Mouse (Mus musculus): ENCODE data around the gene Sgcd. TPM values are rescaled to one million over a fixed set of nuclear protein-coding genes. Genes with fewer than 3 reads are reported as not detected.

Gene Sgcd
- polyA plus RNA-seq, 1 experiment, result 7.2 TPM

DNA sequence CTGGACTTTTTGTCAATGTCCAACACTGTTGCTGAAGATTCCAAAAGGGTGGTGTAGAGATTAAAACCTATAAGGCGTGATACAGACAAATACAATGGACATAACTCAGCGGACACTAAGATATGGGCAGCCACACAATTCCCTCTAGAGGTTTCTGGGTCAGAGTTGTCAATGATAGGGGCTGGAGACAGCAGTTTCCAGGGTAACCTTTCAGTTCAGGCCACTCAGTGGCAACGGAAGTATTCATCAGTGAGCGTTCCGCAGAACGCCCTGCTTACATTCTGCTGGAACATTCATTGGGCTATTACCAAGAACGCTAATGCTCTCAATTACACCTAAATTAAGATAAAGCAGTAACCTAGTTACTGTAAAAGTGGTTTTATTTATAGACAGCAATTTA is 738.5 kb downstream of the Sgcd start:
- no peak for TF ChIP-seq REST (IDR thresholded peaks at IDR 0.05; ENCODE audit: insufficient read depth, insufficient read length)
- no peak for TF ChIP-seq MYOG (IDR thresholded peaks at IDR 0.05; ENCODE audit: control insufficient read depth in 1 of 3, insufficient read depth in 1 of 3, insufficient read length in 2 of 3, low read depth in 2 of 3)
- TF ChIP-seq USF1 (IDR thresholded peaks at IDR 0.05; ENCODE audit: low read depth), result no peak
- no peak for TF ChIP-seq TCF12 (IDR thresholded peaks at IDR 0.05; ENCODE audit: insufficient read depth, poor library complexity, severe bottlenecking)
- TF ChIP-seq E2F4 (IDR thresholded peaks at IDR 0.05; ENCODE audit: insufficient read depth), result no peak
- no peak for TF ChIP-seq CEBPB (IDR thresholded peaks at IDR 0.05; ENCODE audit: insufficient read depth, poor library complexity, severe bottlenecking)
- TF ChIP-seq MYOD1 (IDR thresholded peaks at IDR 0.05; ENCODE audit: control insufficient read depth in 1 of 3, insufficient read length in 2 of 3, low read depth in 2 of 3), result no peak
- H3K4me3 ChIP-seq, result no peak overlapping the region
- H3ac ChIP-seq (ENCODE audit: control insufficient read depth, insufficient read length), result no peak overlapping the region
- H3K4me2 ChIP-seq (ENCODE audit: low read depth), result no peak overlapping the region
- no peaks in the 10 kb centered on the region for H3K36me3 ChIP-seq (ENCODE audit: control insufficient read depth, insufficient read depth)
- no peaks in the 10 kb centered on the region for H3K27me3 ChIP-seq (ENCODE audit: control insufficient read depth, insufficient read depth, insufficient read length)
- H3K79me2 ChIP-seq (ENCODE audit: control insufficient read depth, insufficient read depth), result no peaks in the 10 kb centered on the region

DNA sequence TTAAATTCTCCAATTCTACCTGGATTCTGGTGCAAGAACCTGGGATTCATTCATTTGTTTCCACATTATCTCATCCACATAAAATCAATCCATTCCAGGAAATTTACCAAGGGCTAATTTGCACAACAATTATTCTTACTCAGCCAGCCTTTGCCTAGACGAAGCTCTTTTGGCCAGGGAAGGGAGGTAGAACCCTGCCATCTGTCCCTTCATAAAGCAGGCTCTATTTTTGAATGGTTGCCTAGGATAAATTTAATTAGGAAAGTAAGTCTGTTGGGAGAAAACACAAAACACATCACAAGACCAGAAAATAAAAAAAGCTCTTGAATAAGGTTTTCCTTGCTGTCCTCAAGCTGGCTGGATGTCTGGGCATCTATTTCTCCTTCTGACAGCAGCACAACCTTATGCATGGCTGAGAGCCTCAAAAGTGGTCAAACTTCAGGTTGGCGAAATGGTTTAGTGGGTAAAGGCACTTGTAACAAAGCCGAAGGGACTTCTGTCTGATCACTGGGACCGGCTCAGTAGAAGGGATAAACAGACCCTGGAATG is 740.4 kb downstream of the Sgcd start:
- no peak overlapping the region for H3K4me3 ChIP-seq
- H3K79me2 ChIP-seq (ENCODE audit: control insufficient read depth, insufficient read depth), result no peaks in the 10 kb centered on the region
- no peak overlapping the region for H3ac ChIP-seq (ENCODE audit: control insufficient read depth, insufficient read length)
- no peaks in the 10 kb centered on the region for H3K36me3 ChIP-seq (ENCODE audit: control insufficient read depth, insufficient read depth)
- H3K27me3 ChIP-seq (ENCODE audit: control insufficient read depth, insufficient read depth, insufficient read length), result no peaks in the 10 kb centered on the region
- TF ChIP-seq USF1 (IDR thresholded peaks at IDR 0.05; ENCODE audit: low read depth) (no peak), MYOD1 (IDR thresholded peaks at IDR 0.05; ENCODE audit: control insufficient read depth in 1 of 3, insufficient read length in 2 of 3, low read depth in 2 of 3) (no peak), POLR2A (IDR thresholded peaks at IDR 0.05; ENCODE audit: insufficient read length, low read depth) (no peak), TCF3 (IDR thresholded peaks at IDR 0.05; ENCODE audit: insufficient read length, low read depth) (no peak), REST (IDR thresholded peaks at IDR 0.05; ENCODE audit: insufficient read depth, insufficient read length) (no peak), SRF (IDR thresholded peaks at IDR 0.05; ENCODE audit: control insufficient read depth, insufficient read length, low read depth) (no peak), CEBPB (IDR thresholded peaks at IDR 0.05; ENCODE audit: insufficient read depth, poor library complexity, severe bottlenecking) (no peak), POLR2AphosphoS2 (IDR thresholded peaks at IDR 0.05; ENCODE audit: insufficient read length, low read depth) (no peak), E2F4 (IDR thresholded peaks at IDR 0.05; ENCODE audit: insufficient read depth) (no peak), TCF12 (IDR thresholded peaks at IDR 0.05; ENCODE audit: insufficient read depth, poor library complexity, severe bottlenecking) (no peak), MYOG (IDR thresholded peaks at IDR 0.05; ENCODE audit: control insufficient read depth in 1 of 3, insufficient read depth in 1 of 3, insufficient read length in 2 of 3, low read depth in 2 of 3) (no peak), MAX (IDR thresholded peaks at IDR 0.05; ENCODE audit: low read depth) (no peak)
- H3K4me2 ChIP-seq (ENCODE audit: low read depth), result no peak overlapping the region

DNA sequence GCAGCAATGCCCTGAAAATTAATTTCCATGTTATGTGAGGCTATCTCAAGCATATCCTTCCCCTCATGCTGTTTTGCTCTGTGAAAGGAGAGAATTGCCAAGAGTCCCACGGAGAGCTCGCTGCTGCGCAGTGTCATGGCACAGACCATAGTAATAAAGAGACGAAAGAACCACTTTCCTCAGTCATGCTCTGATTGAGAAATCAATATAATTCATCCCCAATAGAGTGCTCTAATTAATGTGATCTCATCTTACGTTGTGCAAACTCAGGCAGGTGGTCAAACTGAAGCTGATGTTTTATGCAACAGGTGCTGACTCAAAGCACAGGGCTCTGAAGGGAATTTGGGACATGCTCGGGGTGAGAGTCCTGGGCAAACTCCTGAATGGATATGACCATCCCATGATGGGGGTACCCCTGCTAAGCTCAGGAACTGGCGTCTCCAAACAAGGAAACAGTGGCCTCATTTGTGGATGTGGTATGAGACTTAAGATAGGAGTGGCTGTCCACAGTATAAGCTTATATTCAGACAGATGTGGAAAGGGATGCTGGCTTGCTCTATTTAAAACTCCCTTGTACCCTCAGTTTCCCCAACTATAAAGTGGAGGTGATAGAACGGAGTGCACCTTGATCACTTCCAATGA is 740.9 kb downstream of the Sgcd start:
- no peaks in the 10 kb centered on the region for H3K36me3 ChIP-seq (ENCODE audit: control insufficient read depth, insufficient read depth)
- no peak overlapping the region for H3ac ChIP-seq (ENCODE audit: control insufficient read depth, insufficient read length)
- no peaks in the 10 kb centered on the region for H3K79me2 ChIP-seq (ENCODE audit: control insufficient read depth, insufficient read depth)
- no peak overlapping the region for H3K4me2 ChIP-seq (ENCODE audit: low read depth)
- H3K4me3 ChIP-seq, result no peak overlapping the region
- no peaks in the 10 kb centered on the region for H3K27me3 ChIP-seq (ENCODE audit: control insufficient read depth, insufficient read depth, insufficient read length)
- no peak for TF ChIP-seq SRF (IDR thresholded peaks at IDR 0.05; ENCODE audit: control insufficient read depth, insufficient read length, low read depth)
- TF ChIP-seq POLR2A (IDR thresholded peaks at IDR 0.05; ENCODE audit: insufficient read length, low read depth), result no peak
- TF ChIP-seq CEBPB (IDR thresholded peaks at IDR 0.05; ENCODE audit: insufficient read depth, poor library complexity, severe bottlenecking), result no peak
- no peak for TF ChIP-seq E2F4 (IDR thresholded peaks at IDR 0.05; ENCODE audit: insufficient read depth)
- TF ChIP-seq REST (IDR thresholded peaks at IDR 0.05; ENCODE audit: insufficient read depth, insufficient read length), result no peak
- no peak for TF ChIP-seq MAX (IDR thresholded peaks at IDR 0.05; ENCODE audit: low read depth)
- TF ChIP-seq TCF12 (IDR thresholded peaks at IDR 0.05; ENCODE audit: insufficient read depth, poor library complexity, severe bottlenecking), result no peak
- no peak for TF ChIP-seq MYOG (IDR thresholded peaks at IDR 0.05; ENCODE audit: control insufficient read depth in 1 of 3, insufficient read depth in 1 of 3, insufficient read length in 2 of 3, low read depth in 2 of 3)
- TF ChIP-seq TCF3 (IDR thresholded peaks at IDR 0.05; ENCODE audit: insufficient read length, low read depth), result no peak
- no peak for TF ChIP-seq USF1 (IDR thresholded peaks at IDR 0.05; ENCODE audit: low read depth)
- no peak for TF ChIP-seq POLR2AphosphoS2 (IDR thresholded peaks at IDR 0.05; ENCODE audit: insufficient read length, low read depth)
- TF ChIP-seq MYOD1 (IDR thresholded peaks at IDR 0.05; ENCODE audit: control insufficient read depth in 1 of 3, insufficient read length in 2 of 3, low read depth in 2 of 3), result no peak

DNA sequence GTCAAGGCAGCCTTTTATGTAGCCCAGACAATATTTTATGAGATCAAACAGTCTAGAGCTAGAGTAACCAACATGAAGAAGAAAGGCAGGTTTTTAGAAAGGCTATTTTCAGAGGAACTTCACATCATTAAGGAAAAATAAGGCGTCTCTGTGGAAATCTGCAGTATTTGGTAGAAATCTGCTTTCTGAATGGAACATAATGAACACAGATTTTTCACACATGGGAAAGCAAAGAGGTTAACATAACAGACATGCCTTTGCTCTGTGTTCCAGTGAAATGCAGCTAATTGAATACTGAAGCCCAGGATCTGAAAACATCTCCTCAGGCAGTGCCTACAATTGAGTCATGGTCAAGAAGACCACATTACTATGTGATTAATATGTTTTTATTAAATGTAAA is 746.4 kb downstream of the Sgcd start:
- H3ac ChIP-seq (ENCODE audit: control insufficient read depth, insufficient read length), result no peak overlapping the region
- H3K4me2 ChIP-seq (ENCODE audit: low read depth), result no peak overlapping the region
- H3K27me3 ChIP-seq (ENCODE audit: control insufficient read depth, insufficient read depth, insufficient read length), result no peaks in the 10 kb centered on the region
- H3K36me3 ChIP-seq (ENCODE audit: control insufficient read depth, insufficient read depth), result no peaks in the 10 kb centered on the region
- no peak overlapping the region for H3K4me3 ChIP-seq
- H3K79me2 ChIP-seq (ENCODE audit: control insufficient read depth, insufficient read depth), result no peaks in the 10 kb centered on the region
- no peak for TF ChIP-seq TCF3 (IDR thresholded peaks at IDR 0.05; ENCODE audit: insufficient read length, low read depth)
- TF ChIP-seq MYOD1 (IDR thresholded peaks at IDR 0.05; ENCODE audit: control insufficient read depth in 1 of 3, insufficient read length in 2 of 3, low read depth in 2 of 3), result no peak
- no peak for TF ChIP-seq USF1 (IDR thresholded peaks at IDR 0.05; ENCODE audit: low read depth)
- no peak for TF ChIP-seq CEBPB (IDR thresholded peaks at IDR 0.05; ENCODE audit: insufficient read depth, poor library complexity, severe bottlenecking)
- no peak for TF ChIP-seq POLR2AphosphoS2 (IDR thresholded peaks at IDR 0.05; ENCODE audit: insufficient read length, low read depth)
- no peak for TF ChIP-seq E2F4 (IDR thresholded peaks at IDR 0.05; ENCODE audit: insufficient read depth)
- TF ChIP-seq MYOG (IDR thresholded peaks at IDR 0.05; ENCODE audit: control insufficient read depth in 1 of 3, insufficient read depth in 1 of 3, insufficient read length in 2 of 3, low read depth in 2 of 3), result no peak
- no peak for TF ChIP-seq REST (IDR thresholded peaks at IDR 0.05; ENCODE audit: insufficient read depth, insufficient read length)
- no peak for TF ChIP-seq TCF12 (IDR thresholded peaks at IDR 0.05; ENCODE audit: insufficient read depth, poor library complexity, severe bottlenecking)
- no peak for TF ChIP-seq POLR2A (IDR thresholded peaks at IDR 0.05; ENCODE audit: insufficient read length, low read depth)
- no peak for TF ChIP-seq SRF (IDR thresholded peaks at IDR 0.05; ENCODE audit: control insufficient read depth, insufficient read length, low read depth)
- TF ChIP-seq MAX (IDR thresholded peaks at IDR 0.05; ENCODE audit: low read depth), result no peak
